Mouse (Mus musculus) cerebellum, postnatal 25 days (tissue): ENCODE data around the gene 1700047I17Rik2.
"Not testable (repeated sequence)": the region's sequence is repeated elsewhere in the genome, so short reads cannot be mapped to it uniquely, and the experiment has no call there.

ENCODE experiments used
- DNase-seq, 2 experiments: peaks; one replicate each; pipeline ENCODE4 v3.0.0; 2021; ENCODE audit warnings: mixed read lengths in 2 of 2

The 1700047I17Rik2 gene

GRCm38 (mm10) chr12:55199306-55199705, at the start of gene 1700047I17Rik2:
1700047I17Rik2 (plus strand) TSS chr12:55199592.
- DNase-seq = not testable (repeated sequence)

- not testable (repeated sequence) for DNase-seq
These were observed 44.6 kb upstream of the 1700047I17Rik2 start, which contains the start of gene Srp54b for GRCm38 (mm10) chr12:55154559-55155448. Srp54b (plus strand) TSS chr12:55155104.

- DNase-seq = not testable (repeated sequence)
These were observed 44.0 kb upstream of the 1700047I17Rik2 start for GRCm38 (mm10) chr12:55155449-55155783.

- not testable (repeated sequence) for DNase-seq
These were observed 32.3 kb upstream of the 1700047I17Rik2 start for GRCm38 (mm10) chr12:55167034-55167557.

GRCm38 (mm10) chr12:55187686-55188085, 11.7 kb upstream of the 1700047I17Rik2 start:
- DNase-seq = not testable (repeated sequence)

- not testable (repeated sequence) for DNase-seq
These were observed 10.3 kb upstream of the 1700047I17Rik2 start for GRCm38 (mm10) chr12:55189127-55189526.

GRCm38 (mm10) chr12:55199799-55200198, 407 bp downstream of the 1700047I17Rik2 start:
- DNase-seq = not testable (repeated sequence)

GRCm38 (mm10) chr12:55212944-55213343, 13.6 kb downstream of the 1700047I17Rik2 start:
- DNase-seq = not testable (repeated sequence)

- DNase-seq = not testable (repeated sequence)
These were observed 30.5 kb downstream of the 1700047I17Rik2 start, which contains the start of gene Srp54c for GRCm38 (mm10) chr12:55229626-55230519. Srp54c (plus strand) TSS chr12:55230168.

- peak in 1 of 2 experiments; percentile 12 for DNase-seq
These were observed 31.1 kb downstream of the 1700047I17Rik2 start for GRCm38 (mm10) chr12:55230520-55230861.

GRCm38 (mm10) chr12:55242243-55242642, 42.9 kb downstream of the 1700047I17Rik2 start:
- not testable (repeated sequence) for DNase-seq

- not testable (repeated sequence) for DNase-seq
These were observed 62.6 kb downstream of the 1700047I17Rik2 start for GRCm38 (mm10) chr12:55261950-55262349.

GRCm38 (mm10) chr12:55263385-55263784, 64.0 kb downstream of the 1700047I17Rik2 start:
- DNase-seq = not testable (repeated sequence)
